Mouse (Mus musculus): ENCODE results near the gene Kndc1. TPM values are rescaled to one million over a fixed set of nuclear protein-coding genes. Genes with fewer than 3 reads are reported as not detected.

Gene Kndc1
- polyA plus RNA-seq, 1 experiment from 2014 or later: not detected

GRCm38 (mm10) chr7:139891779-139892178 is 2.7 kb upstream of the Kndc1 start:
- Histone ChIP-seq H3K36me3 (ENCODE audit: inconsistent target) (no peaks in the 10 kb centered on the region), H3K79me2 (ENCODE audit: inconsistent target) (no peaks in the 10 kb centered on the region), H3K27ac (no peak overlapping the region), H3K4me3 (ENCODE audit: inconsistent target) (no peak overlapping the region)
- 79% methylated on average over 5 of the region's 5 CpGs for WGBS (ENCODE audit: missing documents)

GRCm38 (mm10) chr7:139896271-139896670 is 1.8 kb downstream of the Kndc1 start:
- H3K4me3 ChIP-seq (ENCODE audit: inconsistent target): no peak overlapping the region
- H3K27ac ChIP-seq: no peak overlapping the region
- H3K36me3 ChIP-seq (ENCODE audit: inconsistent target): no peaks in the 10 kb centered on the region
- 83% methylated on average over 7 of the region's 7 CpGs for WGBS (ENCODE audit: missing documents)
- no peaks in the 10 kb centered on the region for H3K79me2 ChIP-seq (ENCODE audit: inconsistent target)

- Histone ChIP-seq H3K36me3 (ENCODE audit: inconsistent target) (no peaks in the 10 kb centered on the region), H3K27ac (no peak overlapping the region), H3K79me2 (ENCODE audit: inconsistent target) (no peaks in the 10 kb centered on the region), H3K4me3 (ENCODE audit: inconsistent target) (no peak overlapping the region)
- WGBS (ENCODE audit: missing documents): 81% methylated on average over 7 of the region's 7 CpGs
These were observed 2.3 kb downstream of the Kndc1 start for GRCm38 (mm10) chr7:139896796-139897195.

- H3K36me3 ChIP-seq (ENCODE audit: inconsistent target): no peaks in the 10 kb centered on the region
- H3K4me3 ChIP-seq (ENCODE audit: inconsistent target): no peak overlapping the region
- 93% methylated on average over 2 of the region's 2 CpGs for WGBS (ENCODE audit: missing documents)
- H3K27ac ChIP-seq: no peak overlapping the region
- no peaks in the 10 kb centered on the region for H3K79me2 ChIP-seq (ENCODE audit: inconsistent target)
These were observed 4.1 kb downstream of the Kndc1 start for GRCm38 (mm10) chr7:139898606-139899005.

- Histone ChIP-seq H3K4me3 (ENCODE audit: inconsistent target) (no peak overlapping the region), H3K36me3 (ENCODE audit: inconsistent target) (no peaks in the 10 kb centered on the region), H3K27ac (no peak overlapping the region), H3K79me2 (ENCODE audit: inconsistent target) (no peaks in the 10 kb centered on the region)
- WGBS (ENCODE audit: missing documents): 88% methylated on average over 7 of the region's 7 CpGs
These were observed 5.0 kb downstream of the Kndc1 start for GRCm38 (mm10) chr7:139899505-139899904.

- 87% methylated on average over 7 of the region's 7 CpGs for WGBS (ENCODE audit: missing documents)
- no peak overlapping the region for H3K4me3 ChIP-seq (ENCODE audit: inconsistent target)
- no peak overlapping the region for H3K27ac ChIP-seq
- H3K36me3 ChIP-seq (ENCODE audit: inconsistent target): no peaks in the 10 kb centered on the region
- H3K79me2 ChIP-seq (ENCODE audit: inconsistent target): no peaks in the 10 kb centered on the region
These were observed 6.0 kb downstream of the Kndc1 start for GRCm38 (mm10) chr7:139900456-139900855.

- Histone ChIP-seq H3K27ac (no peak overlapping the region), H3K79me2 (ENCODE audit: inconsistent target) (no peaks in the 10 kb centered on the region), H3K4me3 (ENCODE audit: inconsistent target) (no peak overlapping the region), H3K36me3 (ENCODE audit: inconsistent target) (no peaks in the 10 kb centered on the region)
- WGBS (ENCODE audit: missing documents): 77% methylated on average over 6 of the region's 6 CpGs
These were observed 6.4 kb downstream of the Kndc1 start for GRCm38 (mm10) chr7:139900896-139901295.

GRCm38 (mm10) chr7:139901981-139902380 is 7.5 kb downstream of the Kndc1 start:
- WGBS (ENCODE audit: missing documents): 25% methylated on average over 1 of the region's 1 CpGs
- Histone ChIP-seq H3K4me3 (ENCODE audit: inconsistent target) (no peak overlapping the region), H3K79me2 (ENCODE audit: inconsistent target) (no peaks in the 10 kb centered on the region), H3K27ac (no peak overlapping the region), H3K36me3 (ENCODE audit: inconsistent target) (no peaks in the 10 kb centered on the region)

GRCm38 (mm10) chr7:139905261-139905660 is 10.8 kb downstream of the Kndc1 start:
- Histone ChIP-seq H3K27ac (no peak overlapping the region), H3K79me2 (ENCODE audit: inconsistent target) (no peaks in the 10 kb centered on the region), H3K4me3 (ENCODE audit: inconsistent target) (no peak overlapping the region), H3K36me3 (ENCODE audit: inconsistent target) (no peaks in the 10 kb centered on the region)
- WGBS (ENCODE audit: missing documents): 16% methylated on average over 6 of the region's 6 CpGs

GRCm38 (mm10) chr7:139905661-139906060 is 11.2 kb downstream of the Kndc1 start:
- H3K27ac ChIP-seq: no peak overlapping the region
- no peak overlapping the region for H3K4me3 ChIP-seq (ENCODE audit: inconsistent target)
- WGBS (ENCODE audit: missing documents): 5% methylated on average over 6 of the region's 6 CpGs
- no peaks in the 10 kb centered on the region for H3K36me3 ChIP-seq (ENCODE audit: inconsistent target)
- H3K79me2 ChIP-seq (ENCODE audit: inconsistent target): no peaks in the 10 kb centered on the region

GRCm38 (mm10) chr7:139908176-139908575 is 13.7 kb downstream of the Kndc1 start:
- 98% methylated on average over 5 of the region's 5 CpGs for WGBS (ENCODE audit: missing documents)
- Histone ChIP-seq H3K36me3 (ENCODE audit: inconsistent target) (no peaks in the 10 kb centered on the region), H3K79me2 (ENCODE audit: inconsistent target) (no peaks in the 10 kb centered on the region), H3K27ac (no peak overlapping the region), H3K4me3 (ENCODE audit: inconsistent target) (no peak overlapping the region)

- no peaks in the 10 kb centered on the region for H3K79me2 ChIP-seq (ENCODE audit: inconsistent target)
- H3K4me3 ChIP-seq (ENCODE audit: inconsistent target): no peak overlapping the region
- WGBS (ENCODE audit: missing documents): 77% methylated on average over 6 of the region's 6 CpGs
- H3K36me3 ChIP-seq (ENCODE audit: inconsistent target): no peaks in the 10 kb centered on the region
- no peak overlapping the region for H3K27ac ChIP-seq
These were observed 15.0 kb downstream of the Kndc1 start for GRCm38 (mm10) chr7:139909469-139909868.

GRCm38 (mm10) chr7:139910204-139910835 is 15.8 kb downstream of the Kndc1 start:
- no peak overlapping the region for H3K27ac ChIP-seq
- no peaks in the 10 kb centered on the region for H3K36me3 ChIP-seq (ENCODE audit: inconsistent target)
- no peaks in the 10 kb centered on the region for H3K79me2 ChIP-seq (ENCODE audit: inconsistent target)
- WGBS (ENCODE audit: missing documents): 88% methylated on average over 11 of the region's 11 CpGs
- H3K4me3 ChIP-seq (ENCODE audit: inconsistent target): no peak overlapping the region

- no peak overlapping the region for H3K27ac ChIP-seq
- no peaks in the 10 kb centered on the region for H3K79me2 ChIP-seq (ENCODE audit: inconsistent target)
- H3K4me3 ChIP-seq (ENCODE audit: inconsistent target): no peak overlapping the region
- 22% methylated on average over 27 of the region's 29 CpGs for WGBS (ENCODE audit: missing documents)
- no peaks in the 10 kb centered on the region for H3K36me3 ChIP-seq (ENCODE audit: inconsistent target)
These were observed 19.9 kb downstream of the Kndc1 start for GRCm38 (mm10) chr7:139914141-139915047.

- Histone ChIP-seq H3K27ac (no peak overlapping the region), H3K4me3 (ENCODE audit: inconsistent target) (no peak overlapping the region), H3K79me2 (ENCODE audit: inconsistent target) (no peaks in the 10 kb centered on the region), H3K36me3 (ENCODE audit: inconsistent target) (no peaks in the 10 kb centered on the region)
- 20% methylated on average over 14 of the region's 14 CpGs for WGBS (ENCODE audit: missing documents)
These were observed 21.3 kb downstream of the Kndc1 start for GRCm38 (mm10) chr7:139915646-139916257.
